Mouse (Mus musculus) lung, postnatal 0 days (tissue): ENCODE results near the gene Hlcs.

ENCODE experiments used
- CTCF ChIP-seq: IDR thresholded peaks from 2 replicates; pipeline ENCODE4 v1.5.1; 2016; ENCODE audit warnings: antibody characterized with exemption, mild to moderate bottlenecking
- EP300 ChIP-seq: IDR thresholded peaks from 2 replicates; pipeline ENCODE4 v1.6.1; 2016; ENCODE audit warnings: antibody characterized with exemption, mild to moderate bottlenecking, control low read depth

- TF ChIP-seq CTCF (no peak), EP300 (no peak)
These were observed 4.3 kb downstream of the Hlcs start for GRCm38 (mm10) chr16:94309025-94309424.
